Mouse (Mus musculus) brain, embryonic 14.5 days (tissue): ENCODE measurements around the gene Tgm5. TPM values are rescaled to one million over a fixed set of nuclear protein-coding genes. Genes with fewer than 3 reads are reported as not detected.
"Not testable (repeated sequence)": the region's sequence is repeated elsewhere in the genome, so short reads cannot be mapped to it uniquely, and the experiment has no call there.

Source experiments
- DNase-seq: peaks from one replicate; pipeline ENCODE4 v3.0.0-alpha.2; 2011; ENCODE audit warnings: low read depth
- CTCF ChIP-seq: fragments of 200-500 bp; IDR thresholded peaks from 2 replicates; pipeline ENCODE4 v1.5.1; 2012; ENCODE audit warnings: inconsistent platforms, mild to moderate bottlenecking, moderate library complexity, borderline replicate concordance; ENCODE audit not compliant: insufficient read depth, insufficient read length; ENCODE audit errors: extremely low read depth
- POLR2A ChIP-seq: fragments of 200-500 bp; IDR thresholded peaks from 2 replicates; pipeline ENCODE4 v1.6.1; 2012; ENCODE audit warnings: mild to moderate bottlenecking, inconsistent platforms, borderline replicate concordance; ENCODE audit not compliant: poor library complexity, insufficient read depth, insufficient read length, severe bottlenecking; ENCODE audit errors: extremely low read depth
- polyA plus RNA-seq: library from polyadenylated mRNA; depleted of rRNA; stranded (reverse); fragments of >200 nt; gene quantifications from 2 replicates; pipeline ENCODE4 v1.2.3, GENCODE M21; 2012; rRNA removed

Gene Tgm5
- polyA plus RNA-seq, result 0.05 TPM in 1 of 2 replicates, not detected in the other

DNA sequence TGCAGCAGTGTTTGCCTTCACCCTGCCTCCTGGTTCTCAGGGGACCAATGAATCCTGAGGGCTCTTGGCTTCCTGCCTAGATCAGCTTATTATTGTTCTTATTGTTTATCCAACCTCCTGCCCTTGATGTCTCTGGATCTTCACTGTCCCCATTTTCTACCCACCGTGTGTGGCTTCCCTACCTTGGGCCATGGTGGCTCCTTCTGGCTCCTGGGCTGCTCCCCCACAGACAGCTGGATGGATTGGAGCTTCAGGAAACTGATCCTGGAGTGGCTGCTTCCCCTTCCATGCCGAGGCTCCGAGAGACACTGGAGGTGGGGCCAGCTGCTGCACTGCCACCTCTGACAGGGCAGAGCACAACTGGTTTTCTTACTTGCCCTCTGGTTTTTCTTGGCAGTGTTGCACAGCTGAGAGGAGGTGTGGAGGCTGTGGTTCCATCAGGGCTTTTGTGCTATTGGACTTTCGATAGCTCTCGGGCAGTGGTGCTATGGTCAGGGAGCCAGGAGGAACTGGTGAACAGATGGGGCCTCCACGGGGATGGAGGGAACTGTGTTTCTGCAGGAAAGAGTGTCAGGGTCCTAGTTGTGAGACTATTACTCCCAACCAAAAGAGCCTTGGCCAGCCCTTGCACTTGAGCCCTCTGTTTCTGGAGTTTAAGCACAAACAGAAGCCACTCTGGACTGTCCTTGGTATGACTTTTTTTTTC is at the start of gene Tgm5:
Tgm5 (minus strand) TSS at position 362 of the 706 bp plus-strand sequence.
- TF ChIP-seq POLR2A (no peak), CTCF (no peak)
- DNase-seq, result no peak

DNA sequence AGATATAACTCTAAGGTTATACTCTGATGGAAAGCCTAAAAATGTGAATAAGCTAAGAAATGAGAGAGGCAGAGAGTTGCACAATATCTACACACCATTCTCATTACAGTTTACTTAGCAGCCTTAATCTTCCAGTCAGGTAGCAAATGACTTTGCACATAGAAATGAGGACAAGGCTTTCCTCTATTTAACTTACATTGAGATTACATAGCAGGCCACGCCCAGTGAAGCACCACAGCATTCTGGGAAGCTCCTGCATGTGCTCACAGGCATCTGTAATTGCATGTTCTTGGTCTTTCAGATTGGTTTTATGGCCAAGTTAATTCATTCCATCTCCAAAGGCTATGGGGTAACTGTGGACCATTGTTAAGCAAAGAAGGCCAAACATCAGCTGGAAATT is 47.2 kb upstream of the Tgm5 start:
- no peak for DNase-seq
- TF ChIP-seq POLR2A (no peak), CTCF (no peak)

DNA sequence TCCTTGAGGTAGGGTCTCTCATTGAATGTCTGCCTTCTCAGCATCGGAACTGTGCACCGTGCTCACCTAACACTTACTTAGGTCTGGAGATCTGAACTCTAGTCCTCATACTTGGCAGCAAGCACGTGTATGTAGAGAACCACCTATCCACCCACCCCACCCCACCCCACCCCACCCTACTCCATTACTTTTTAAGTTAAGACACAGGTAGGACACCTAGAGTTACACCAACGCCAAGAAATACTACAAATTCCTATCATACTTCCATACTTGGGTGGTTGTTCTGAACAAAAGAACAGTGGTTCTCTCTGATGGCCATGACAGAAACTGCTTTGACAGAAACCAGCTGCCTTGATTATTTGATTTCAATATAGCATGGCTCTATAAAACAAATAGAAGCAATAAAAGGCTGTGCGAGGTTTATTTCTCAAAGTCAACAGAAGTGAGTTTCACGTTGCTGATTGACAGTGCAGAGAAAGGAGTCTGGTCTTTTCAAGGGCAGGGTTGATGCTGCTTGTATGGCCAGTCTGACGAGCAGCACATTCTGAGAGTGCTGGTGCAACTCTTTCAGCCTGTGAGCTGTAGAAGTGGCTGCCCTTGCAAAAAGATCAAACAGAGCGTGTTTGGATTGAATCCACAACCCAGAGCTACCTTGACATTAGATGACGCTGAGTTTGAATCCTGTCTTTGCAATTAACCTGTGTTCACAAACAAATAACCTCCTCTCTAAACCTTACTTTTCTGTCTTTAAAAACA is 43.4 kb upstream of the Tgm5 start:
- TF ChIP-seq CTCF, result no peak
- no peak for TF ChIP-seq POLR2A
- DNase-seq, result no peak

DNA sequence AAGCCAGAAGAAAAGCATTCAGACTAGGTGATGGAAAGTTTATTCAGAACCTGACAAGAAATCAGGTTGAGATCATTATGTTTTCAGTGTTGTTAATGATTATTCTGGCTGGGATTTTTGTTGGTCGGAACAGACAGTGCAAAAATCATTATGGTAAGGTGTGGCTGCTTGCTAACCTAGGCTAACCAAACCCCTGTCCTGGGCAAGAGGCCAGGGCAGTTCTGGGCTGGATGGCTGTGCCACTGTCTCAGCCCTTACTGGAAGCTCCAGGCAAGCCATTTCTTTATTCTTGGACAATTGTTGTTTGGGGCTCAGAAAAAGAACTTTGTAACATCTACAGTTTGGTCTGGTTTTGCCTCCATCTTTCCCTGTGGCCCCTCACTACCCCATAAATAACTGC is 41.9 kb upstream of the Tgm5 start:
- TF ChIP-seq CTCF, result no peak
- TF ChIP-seq POLR2A, result no peak
- no peak for DNase-seq

DNA sequence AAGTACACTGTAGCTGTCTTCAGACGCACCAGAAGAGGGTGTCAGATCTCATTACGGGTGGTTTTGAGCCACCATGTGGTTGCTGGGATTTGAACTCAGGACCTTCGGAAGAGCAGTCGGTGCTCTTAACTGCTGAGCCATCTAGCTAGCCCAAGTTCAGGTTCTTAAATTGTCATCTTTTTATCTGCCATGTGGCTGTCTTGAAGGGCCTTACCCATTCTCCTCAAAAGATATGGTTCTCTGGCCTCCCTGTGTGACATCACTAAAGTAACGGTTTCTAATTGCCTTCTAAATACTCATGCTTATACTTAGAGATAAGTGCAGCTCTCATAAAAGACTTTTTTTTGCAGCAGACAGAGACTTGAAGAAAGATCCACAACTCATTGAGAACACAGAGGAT is 40.7 kb upstream of the Tgm5 start:
- DNase-seq, result not testable (repeated sequence)

GRCm38 (mm10) chr2:121119260-121119659 is 33.6 kb upstream of the Tgm5 start:
- TF ChIP-seq CTCF, result no peak
- no peak for TF ChIP-seq POLR2A
- no peak for DNase-seq

GRCm38 (mm10) chr2:121115418-121115817 is 29.8 kb upstream of the Tgm5 start:
- TF ChIP-seq CTCF, result no peak
- TF ChIP-seq POLR2A, result no peak
- DNase-seq, result no peak

- TF ChIP-seq CTCF (no peak), POLR2A (no peak)
- DNase-seq, result no peak
Measured at GRCm38 (mm10) chr2:121109695-121110094, 24.1 kb upstream of the Tgm5 start, which contains the start of gene Tgm7. Gene Tgm7 (minus strand): TSS chr2:121109795.

DNA sequence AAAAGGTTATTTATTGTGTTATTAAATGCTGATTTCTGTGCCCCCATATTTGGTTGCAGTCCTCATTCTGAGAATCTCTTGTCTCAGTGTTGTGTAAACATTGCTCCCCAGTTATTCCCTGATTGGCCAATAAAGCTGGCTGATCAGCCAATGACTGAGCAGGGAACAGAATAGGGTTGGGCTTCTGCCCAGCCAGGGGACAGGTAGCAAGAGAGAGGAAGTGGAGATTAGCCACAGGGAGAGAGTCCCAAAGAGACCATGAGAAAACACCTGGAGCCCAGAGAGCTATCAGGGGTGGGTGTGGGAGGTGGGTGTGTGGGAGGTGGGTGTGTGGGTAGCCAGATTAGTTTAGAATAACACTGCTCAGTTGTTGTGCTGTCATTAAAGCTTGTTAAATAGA is 20.3 kb upstream of the Tgm5 start:
- TF ChIP-seq POLR2A (no peak), CTCF (no peak)
- no peak for DNase-seq

DNA sequence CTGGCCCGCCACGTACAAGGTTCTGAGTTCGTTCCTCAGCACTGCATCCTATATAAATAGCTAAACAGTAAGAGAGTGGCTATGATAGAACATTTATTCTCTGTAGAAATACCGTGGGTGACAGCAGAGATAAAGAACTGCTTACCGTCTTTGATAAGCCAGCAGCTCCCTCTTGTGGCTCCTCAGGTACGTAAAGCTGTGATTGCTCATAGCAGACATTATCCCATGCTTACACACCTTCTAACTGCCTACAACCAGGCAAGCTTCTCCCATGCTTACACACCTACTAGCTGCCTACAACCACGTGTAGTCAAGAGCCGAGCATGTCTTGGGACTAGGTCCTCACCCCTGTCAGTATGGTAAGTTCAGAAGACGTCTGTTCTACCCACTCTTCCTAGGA is 16.4 kb upstream of the Tgm5 start:
- DNase-seq, result peak; percentile 88
- peak; percentile 76; the same call in 1 of the 2 replicates for TF ChIP-seq CTCF
- no peak for TF ChIP-seq POLR2A

GRCm38 (mm10) chr2:121089751-121090150 is 4.1 kb upstream of the Tgm5 start:
- TF ChIP-seq POLR2A (no peak), CTCF (no peak)
- no peak for DNase-seq

DNA sequence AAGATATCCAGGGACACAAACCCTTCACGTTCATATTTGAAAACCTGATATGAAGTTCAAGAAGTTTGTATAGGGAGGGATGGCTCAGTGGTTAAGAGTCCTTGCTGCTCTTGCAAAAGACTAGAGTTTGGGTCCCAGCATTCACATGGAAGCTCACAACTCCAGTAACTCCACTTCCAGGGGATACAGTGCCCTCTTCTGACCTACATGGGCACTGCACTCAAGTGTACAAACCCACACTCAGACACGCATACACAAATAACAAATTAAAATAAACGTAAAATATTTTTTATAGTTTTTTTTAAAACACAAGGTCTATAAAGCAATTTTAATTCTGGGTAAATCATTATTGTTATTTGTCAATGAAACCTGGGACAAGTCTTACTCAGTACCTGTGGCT is 2.9 kb upstream of the Tgm5 start:
- DNase-seq, result no peak
- TF ChIP-seq CTCF (peak; percentile 15; the same call in 1 of the 2 replicates), POLR2A (no peak)

DNA sequence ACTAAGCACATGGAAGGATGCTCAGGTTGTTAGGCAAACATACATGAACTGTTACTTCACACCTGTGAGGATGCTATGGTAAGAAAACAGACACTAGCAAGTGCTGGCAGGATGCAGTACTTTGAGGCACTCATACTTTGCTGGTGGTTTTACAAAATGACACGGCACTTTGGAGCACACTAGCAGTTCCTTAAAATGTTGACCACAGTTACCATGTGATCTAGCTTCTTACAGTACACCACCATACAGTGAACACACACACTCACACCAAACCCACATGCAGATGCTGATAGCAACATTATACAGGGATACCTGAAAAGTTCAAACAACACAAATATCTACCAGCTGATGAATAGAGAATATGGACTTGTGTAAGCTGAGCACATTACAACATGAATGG is 3.0 kb downstream of the Tgm5 start:
- TF ChIP-seq CTCF (no peak), POLR2A (no peak)
- DNase-seq, result no peak
